Mouse (Mus musculus) midbrain, embryonic 12.5 days (tissue): ENCODE measurements at regions not wholly inside any gene's neighbourhood (a gene's known extent, or its start where the extent isn't known, plus 50 kb on each side); places are given as distances from the start of the nearest gene placed in this dataset. TPM values are rescaled to one million over a fixed set of nuclear protein-coding genes. Genes with fewer than 3 reads are reported as not detected.

Experiments
- ATAC-seq: fragments of 200-750 bp; cut with Nextera tagmentation; 2 replicates; pipeline ENCODE4 v1.8.0; 2017; ENCODE audit warnings: low read depth, moderate TSS enrichment, moderate library complexity; ENCODE audit not compliant: low FRiP score
- H3K27ac ChIP-seq: fragments of 300-500 bp; sonication (generic); replicated peaks from 2 replicates; pipeline ENCODE4 v1.5.1; 2016; ENCODE audit warnings: mild to moderate bottlenecking
- H3K27me3 ChIP-seq: fragments of 300-500 bp; sonication (generic); 2 replicates; pipeline ENCODE4 v1.6.1; 2016; ENCODE audit warnings: mild to moderate bottlenecking
- H3K36me3 ChIP-seq: fragments of 300-500 bp; sonication (generic); 2 replicates; pipeline ENCODE4 v1.6.1; 2016
- H3K4me1 ChIP-seq: fragments of 300-500 bp; sonication (generic); 2 replicates; pipeline ENCODE4 v1.6.1; 2016
- H3K4me2 ChIP-seq: fragments of 300-500 bp; sonication (generic); replicated peaks from 2 replicates; pipeline ENCODE4 v1.6.1; 2016; ENCODE audit warnings: mild to moderate bottlenecking, moderate library complexity
- H3K4me3 ChIP-seq: fragments of 300-500 bp; sonication (generic); 2 replicates; pipeline ENCODE4 v1.5.1; 2016; ENCODE audit warnings: mild to moderate bottlenecking
- H3K9ac ChIP-seq: fragments of 300-500 bp; sonication (generic); replicated peaks from 2 replicates; pipeline ENCODE4 v1.6.1; 2016; ENCODE audit warnings: mild to moderate bottlenecking, moderate library complexity
- H3K9me3 ChIP-seq: fragments of 300-500 bp; sonication (generic); 2 replicates; pipeline ENCODE4 v1.6.1; 2016; ENCODE audit warnings: mild to moderate bottlenecking
- WGBS: fragments of 180-500 bp; shearing (Covaris S2); methylation state at CpG from one replicate; pipeline ENCODE4 v1.1.7; 2016; 5-methylcytosine and 5-hydroxymethylcytosine counted together
- microRNA-seq: library from miRNA; unstranded; fragments of <30 nt; microRNA quantifications from one replicate; pipeline ENCODE4, GENCODE M21; 2017

DNA sequence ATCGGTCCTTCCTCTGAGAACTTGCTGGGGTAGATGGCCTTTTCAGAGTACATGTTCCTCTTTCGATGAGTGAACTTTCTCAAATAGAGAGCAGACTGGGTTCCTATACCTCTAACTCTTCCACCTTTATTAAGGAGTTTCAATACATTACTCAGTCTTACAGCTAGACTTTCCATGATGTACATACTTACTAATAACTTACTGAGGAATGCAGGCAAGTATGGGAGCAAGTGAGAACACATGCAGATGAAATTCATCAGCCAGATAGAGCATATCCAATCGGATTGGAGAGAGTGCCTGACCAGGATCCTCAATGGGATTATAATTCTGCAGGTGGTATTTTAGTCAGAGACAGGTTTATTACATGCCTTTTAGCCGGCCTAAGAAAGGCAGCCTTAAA lies 292.2 kb upstream of the Large1 start:
- no peak for ATAC-seq
- no peak overlapping the region for H3K4me2 ChIP-seq
- H3K27ac ChIP-seq, result no peak overlapping the region
- H3K4me1 ChIP-seq, result no peaks in the 10 kb centered on the region
- WGBS, result 88% methylated on average over 4 of the region's 4 CpGs
- H3K4me3 ChIP-seq, result no peak overlapping the region
- no peaks in the 10 kb centered on the region for H3K36me3 ChIP-seq
- no peaks in the 10 kb centered on the region for H3K27me3 ChIP-seq
- H3K9me3 ChIP-seq, result no peaks in the 10 kb centered on the region
- no peak overlapping the region for H3K9ac ChIP-seq

- H3K9ac ChIP-seq, result no peak overlapping the region
- no peaks in the 10 kb centered on the region for H3K27me3 ChIP-seq
- H3K4me2 ChIP-seq, result no peak overlapping the region
- no peak overlapping the region for H3K27ac ChIP-seq
- no peaks in the 10 kb centered on the region for H3K9me3 ChIP-seq
- no peaks in the 10 kb centered on the region for H3K4me1 ChIP-seq
- H3K4me3 ChIP-seq, result no peak overlapping the region
- no peaks in the 10 kb centered on the region for H3K36me3 ChIP-seq
- ATAC-seq, result no peak
These were observed 273.5 kb upstream of the Large1 start for GRCm38 (mm10) chr8:73626798-73627197.

GRCm38 (mm10) chr8:73618946-73619345 lies 265.6 kb upstream of the Large1 start:
- no peak overlapping the region for H3K4me2 ChIP-seq

DNA sequence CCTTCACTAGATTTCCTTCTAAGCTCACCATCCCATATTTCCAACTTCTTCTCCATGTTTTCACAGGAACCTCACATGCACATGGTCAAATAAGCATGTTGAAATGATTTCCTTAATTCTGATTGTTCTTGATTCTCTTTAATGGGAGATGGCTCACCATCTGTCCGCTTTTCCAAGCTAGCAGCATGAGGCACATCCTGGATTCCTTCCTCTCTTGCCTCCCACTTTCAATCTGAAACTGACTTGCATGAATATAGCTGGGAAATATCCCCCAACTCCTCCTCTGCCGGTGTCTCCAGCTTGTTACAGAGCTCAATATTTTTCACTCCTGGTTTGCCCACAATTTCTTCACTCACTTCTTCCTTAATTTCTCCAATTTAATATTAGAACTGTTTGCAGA lies 261.3 kb upstream of the Large1 start:
- H3K27ac ChIP-seq, result no peak overlapping the region
- no peak for ATAC-seq
- H3K36me3 ChIP-seq, result no peaks in the 10 kb centered on the region
- no peak overlapping the region for H3K9ac ChIP-seq
- 90% methylated on average over 2 of the region's 2 CpGs for WGBS
- no peaks in the 10 kb centered on the region for H3K4me1 ChIP-seq
- H3K4me2 ChIP-seq, result no peak overlapping the region
- no peaks in the 10 kb centered on the region for H3K27me3 ChIP-seq
- H3K4me3 ChIP-seq, result no peak overlapping the region
- H3K9me3 ChIP-seq, result peaks cover 5% of the 10 kb centered on the region

More at GRCm38 (mm10) chr8:73618946-73619345, 265.6 kb upstream of the Large1 start:
- Histone ChIP-seq H3K9me3 (peaks cover 5% of the 10 kb centered on the region), H3K4me1 (no peaks in the 10 kb centered on the region), H3K36me3 (no peaks in the 10 kb centered on the region), H3K27ac (no peak overlapping the region), H3K4me3 (no peak overlapping the region), H3K9ac (no peak overlapping the region), H3K27me3 (no peaks in the 10 kb centered on the region)
- ATAC-seq, result peak; percentile 41; the same call in 1 of the 2 replicates
- 84% methylated on average over 1 of the region's 1 CpGs for WGBS

- H3K36me3 ChIP-seq, result no peaks in the 10 kb centered on the region
- whole genome bisulfite sequencing, result 68% methylated on average over 2 of the region's 2 CpGs
These were observed 260.8 kb upstream of the Large1 start for GRCm38 (mm10) chr8:73614106-73614505.

GRCm38 (mm10) chr8:73611583-73611982 lies 258.2 kb upstream of the Large1 start:
- no peak for ATAC-seq
- H3K4me3 ChIP-seq, result no peak overlapping the region
- no peaks in the 10 kb centered on the region for H3K27me3 ChIP-seq
- WGBS, result 93% methylated on average over 10 of the region's 10 CpGs
- H3K9ac ChIP-seq, result no peak overlapping the region
- H3K4me2 ChIP-seq, result no peak overlapping the region
- no peak overlapping the region for H3K27ac ChIP-seq
- no peaks in the 10 kb centered on the region for H3K4me1 ChIP-seq
- H3K36me3 ChIP-seq, result no peaks in the 10 kb centered on the region
- no peaks in the 10 kb centered on the region for H3K9me3 ChIP-seq

More at GRCm38 (mm10) chr8:73614106-73614505, 260.8 kb upstream of the Large1 start:
- H3K9me3 ChIP-seq, result peaks cover 4% of the 10 kb centered on the region
- H3K4me3 ChIP-seq, result no peak overlapping the region
- H3K27me3 ChIP-seq, result no peaks in the 10 kb centered on the region
- no peak for ATAC-seq
- H3K27ac ChIP-seq, result no peak overlapping the region
- H3K9ac ChIP-seq, result no peak overlapping the region
- H3K4me1 ChIP-seq, result no peaks in the 10 kb centered on the region
- no peak overlapping the region for H3K4me2 ChIP-seq

DNA sequence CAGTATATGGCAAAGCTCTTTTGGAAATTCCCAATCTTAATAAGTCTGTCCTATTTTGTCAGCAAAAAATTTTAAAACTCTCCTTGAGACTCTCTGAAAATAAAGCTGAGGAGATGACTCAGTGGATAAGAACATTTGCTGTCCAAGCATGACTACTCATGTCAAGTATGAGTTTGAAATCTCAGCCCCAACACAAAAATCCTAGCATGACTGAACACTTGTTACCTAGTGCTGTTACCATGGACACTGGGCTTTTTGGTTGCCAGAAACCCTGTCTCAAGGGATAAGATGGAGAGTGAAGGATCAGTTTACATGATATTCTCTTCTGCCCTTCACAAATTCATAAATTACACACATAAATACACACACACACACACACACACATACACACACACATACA lies 217.3 kb upstream of the Large1 start:
- H3K27ac ChIP-seq, result no peak overlapping the region
- ATAC-seq, result no peak
- H3K4me2 ChIP-seq, result no peak overlapping the region
- no peak overlapping the region for H3K9ac ChIP-seq
- H3K4me1 ChIP-seq, result no peaks in the 10 kb centered on the region
- H3K9me3 ChIP-seq, result no peaks in the 10 kb centered on the region
- no peaks in the 10 kb centered on the region for H3K36me3 ChIP-seq
- H3K4me3 ChIP-seq, result no peak overlapping the region
- no peaks in the 10 kb centered on the region for H3K27me3 ChIP-seq

GRCm38 (mm10) chr8:73569963-73570362 lies 216.6 kb upstream of the Large1 start:
- no peak overlapping the region for H3K9ac ChIP-seq
- H3K36me3 ChIP-seq, result no peaks in the 10 kb centered on the region
- H3K9me3 ChIP-seq, result no peaks in the 10 kb centered on the region
- no peak overlapping the region for H3K27ac ChIP-seq
- no peak for ATAC-seq
- no peaks in the 10 kb centered on the region for H3K27me3 ChIP-seq
- H3K4me2 ChIP-seq, result no peak overlapping the region
- no peaks in the 10 kb centered on the region for H3K4me1 ChIP-seq
- H3K4me3 ChIP-seq, result no peak overlapping the region

Small RNA genes lying in the stretch of these regions (microRNA-seq; reads per million reads assigned to microRNA genes)
- gene Gm23255, result not detected
